Mouse (Mus musculus): ENCODE results near the gene Dguok. TPM values are rescaled to one million over a fixed set of nuclear protein-coding genes. Genes with fewer than 3 reads are reported as not detected.

The Dguok gene
- polyA plus RNA-seq, 1 experiment from 2014 or later: 30.9 TPM

DNA sequence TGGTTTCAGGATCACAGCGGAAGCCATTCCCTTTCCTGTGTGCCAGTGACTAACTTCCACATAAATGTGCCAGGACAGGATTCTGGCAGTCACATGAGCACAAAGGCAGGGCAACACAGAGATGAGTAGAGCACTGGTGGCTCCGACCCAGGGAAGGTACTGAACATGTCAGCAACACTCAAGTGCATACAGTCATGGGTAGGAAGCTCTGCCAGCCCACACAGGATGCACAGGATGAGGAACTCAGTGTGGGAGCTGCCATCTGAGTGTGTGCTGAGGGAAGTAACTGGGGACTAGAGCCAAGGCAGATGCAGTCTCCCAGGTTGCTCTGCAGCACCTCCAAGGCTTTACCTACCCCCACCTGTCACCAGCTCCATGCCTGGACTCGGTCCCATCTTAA, 4.1 kb downstream of the Dguok start:
- Histone ChIP-seq H3K9me3 (ENCODE audit: control insufficient read depth) (no peaks in the 10 kb centered on the region), H3K4me2 (replicated peaks; ENCODE audit: low read depth) (no peak overlapping the region), H3K36me3 (ENCODE audit: control insufficient read depth, insufficient read depth) (0 out of 2 replicates have a peak, but pooled peaks cover 9% of the 10 kb centered on the region), H3K27me3 (replicated peaks; ENCODE audit: control insufficient read depth, insufficient read depth, low read length) (no peaks in the 10 kb centered on the region), H3K9ac (ENCODE audit: low read depth, low read length) (no peak overlapping the region), H3K27ac (ENCODE audit: low read depth, low read length) (0 out of 2 replicates have a peak overlapping the region, but pooled peaks have one; percentile 1), H3K4me1 (replicated peaks; ENCODE audit: control insufficient read depth, insufficient read depth, low read length) (no peaks in the 10 kb centered on the region), H3K4me3 (ENCODE audit: low read depth, low read length) (no peak overlapping the region)
- ATAC-seq: no peak
- no peak for TF ChIP-seq CTCF (IDR thresholded peaks at IDR 0.05; ENCODE audit: low read depth)
- WGBS: 83% methylated on average over 3 of the region's 3 CpGs

GRCm38 (mm10) chr6:83501524-83502310, 5.1 kb downstream of the Dguok start:
- 51% methylated on average over 9 of the region's 9 CpGs for WGBS
- no peak overlapping the region for H3K27ac ChIP-seq (ENCODE audit: low read depth, low read length)
- no peaks in the 10 kb centered on the region for H3K9me3 ChIP-seq (ENCODE audit: control insufficient read depth)
- 0 out of 2 replicates have a peak, but pooled peaks cover 10% of the 10 kb centered on the region for H3K36me3 ChIP-seq (ENCODE audit: control insufficient read depth, insufficient read depth)
- no peak overlapping the region for H3K9ac ChIP-seq (ENCODE audit: low read depth, low read length)
- TF ChIP-seq CTCF (IDR thresholded peaks at IDR 0.05; ENCODE audit: low read depth): no peak
- no peak for ATAC-seq
- H3K27me3 ChIP-seq (replicated peaks; ENCODE audit: control insufficient read depth, insufficient read depth, low read length): no peaks in the 10 kb centered on the region
- H3K4me1 ChIP-seq (replicated peaks; ENCODE audit: control insufficient read depth, insufficient read depth, low read length): no peaks in the 10 kb centered on the region
- H3K4me3 ChIP-seq (ENCODE audit: low read depth, low read length): no peak overlapping the region
- H3K4me2 ChIP-seq (replicated peaks; ENCODE audit: low read depth): no peak overlapping the region

DNA sequence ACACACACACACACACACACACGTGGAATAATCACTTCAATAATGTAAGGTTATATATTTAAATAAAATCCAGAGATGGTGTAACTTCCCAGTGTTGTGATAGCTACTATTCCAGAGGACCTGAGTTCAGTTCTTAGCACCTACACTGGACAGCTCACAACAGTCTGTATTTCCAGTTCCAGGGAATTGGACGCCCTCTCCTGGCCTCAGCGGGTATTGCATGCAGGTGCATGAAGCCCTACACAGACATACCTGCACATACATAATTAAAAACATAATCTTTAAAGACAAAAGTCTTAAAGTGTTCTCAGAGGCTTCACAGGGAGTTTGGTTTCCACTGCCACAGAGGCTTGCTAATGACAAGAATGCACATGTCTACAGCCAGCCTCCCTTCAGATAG, 6.3 kb downstream of the Dguok start:
- Histone ChIP-seq H3K27me3 (replicated peaks; ENCODE audit: control insufficient read depth, insufficient read depth, low read length) (no peaks in the 10 kb centered on the region), H3K36me3 (ENCODE audit: control insufficient read depth, insufficient read depth) (peaks cover 17% of the 10 kb centered on the region; the same call in 1 of the 2 replicates), H3K27ac (ENCODE audit: low read depth, low read length) (no peak overlapping the region), H3K9ac (ENCODE audit: low read depth, low read length) (no peak overlapping the region), H3K4me2 (replicated peaks; ENCODE audit: low read depth) (no peak overlapping the region), H3K4me3 (ENCODE audit: low read depth, low read length) (no peak overlapping the region), H3K4me1 (replicated peaks; ENCODE audit: control insufficient read depth, insufficient read depth, low read length) (no peaks in the 10 kb centered on the region), H3K9me3 (ENCODE audit: control insufficient read depth) (no peaks in the 10 kb centered on the region)
- WGBS: 59% methylated on average over 3 of the region's 3 CpGs
- ATAC-seq: no peak
- peak; percentile 60 for TF ChIP-seq CTCF (IDR thresholded peaks at IDR 0.05; ENCODE audit: low read depth)

DNA sequence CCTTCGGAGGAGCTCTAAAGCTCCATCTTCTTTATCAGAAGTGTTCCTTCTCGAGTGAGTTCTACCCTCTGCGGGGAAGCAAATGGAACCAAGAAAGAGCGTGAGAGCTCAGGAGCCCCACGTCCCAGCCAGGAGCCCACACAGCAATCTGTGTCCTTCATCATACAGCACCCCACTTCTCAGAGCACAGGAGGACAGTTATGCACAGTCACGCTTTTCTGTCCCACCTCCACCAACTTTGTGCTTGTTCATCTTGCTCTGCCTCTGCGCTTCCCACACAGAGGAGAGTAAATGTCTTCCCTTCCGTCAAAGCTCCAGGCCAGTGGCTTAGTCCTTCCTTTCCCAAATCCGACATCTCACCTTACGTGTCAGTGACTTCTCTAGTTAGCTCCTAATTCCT, 7.7 kb downstream of the Dguok start:
- ATAC-seq: no peak
- no peak overlapping the region for H3K27ac ChIP-seq (ENCODE audit: low read depth, low read length)
- no peak overlapping the region for H3K4me3 ChIP-seq (ENCODE audit: low read depth, low read length)
- H3K4me1 ChIP-seq (replicated peaks; ENCODE audit: control insufficient read depth, insufficient read depth, low read length): no peaks in the 10 kb centered on the region
- TF ChIP-seq CTCF (IDR thresholded peaks at IDR 0.05; ENCODE audit: low read depth): no peak
- H3K27me3 ChIP-seq (replicated peaks; ENCODE audit: control insufficient read depth, insufficient read depth, low read length): no peaks in the 10 kb centered on the region
- no peak overlapping the region for H3K4me2 ChIP-seq (replicated peaks; ENCODE audit: low read depth)
- H3K9me3 ChIP-seq (ENCODE audit: control insufficient read depth): no peaks in the 10 kb centered on the region
- peaks cover 27% of the 10 kb centered on the region for H3K36me3 ChIP-seq (ENCODE audit: control insufficient read depth, insufficient read depth)
- no peak overlapping the region for H3K9ac ChIP-seq (ENCODE audit: low read depth, low read length)
- WGBS: 92% methylated on average over 10 of the region's 10 CpGs

- Histone ChIP-seq H3K4me2 (replicated peaks; ENCODE audit: low read depth) (no peak overlapping the region), H3K27ac (ENCODE audit: low read depth, low read length) (no peak overlapping the region), H3K36me3 (ENCODE audit: control insufficient read depth, insufficient read depth) (peaks cover 39% of the 10 kb centered on the region), H3K4me1 (replicated peaks; ENCODE audit: control insufficient read depth, insufficient read depth, low read length) (no peaks in the 10 kb centered on the region), H3K4me3 (ENCODE audit: low read depth, low read length) (no peak overlapping the region), H3K9me3 (ENCODE audit: control insufficient read depth) (no peaks in the 10 kb centered on the region), H3K9ac (ENCODE audit: low read depth, low read length) (no peak overlapping the region), H3K27me3 (replicated peaks; ENCODE audit: control insufficient read depth, insufficient read depth, low read length) (no peaks in the 10 kb centered on the region)
- 87% methylated on average over 22 of the region's 22 CpGs for WGBS
- no peak for ATAC-seq
- TF ChIP-seq CTCF (IDR thresholded peaks at IDR 0.05; ENCODE audit: low read depth): no peak
These were observed 9.7 kb downstream of the Dguok start for GRCm38 (mm10) chr6:83496753-83497710.
